Mouse (Mus musculus) liver, adult 2 months (tissue): ENCODE data around the gene Rdh8. TPM values are rescaled to one million over a fixed set of nuclear protein-coding genes. Genes with fewer than 3 reads are reported as not detected.
A peak's percentile ranks its signal among the peaks of the same experiment; 100 is the strongest.
"Not testable (repeated sequence)": the region's sequence is repeated elsewhere in the genome, so short reads cannot be mapped to it uniquely, and the experiment has no call there.

Experiments
- DNase-seq: peaks from one replicate; pipeline ENCODE4 v3.0.0-alpha.2; 2011; ENCODE audit warnings: low read depth, low spot score; ENCODE audit errors: extremely low read depth
- H3K27ac ChIP-seq: fragments of 200-500 bp; replicated peaks from 2 replicates; pipeline ENCODE4 v1.5.1; 2012; ENCODE audit warnings: low read depth, mild to moderate bottlenecking, control low read depth, inconsistent platforms, low read length; ENCODE audit not compliant: insufficient read depth
- H3K27me3 ChIP-seq: fragments of 200-500 bp; 2 replicates; pipeline ENCODE4 v1.6.1; 2012; ENCODE audit warnings: mild to moderate bottlenecking, moderate library complexity, low read length, inconsistent platforms; ENCODE audit not compliant: control insufficient read depth, insufficient read depth
- H3K36me3 ChIP-seq: fragments of 200-500 bp; 2 replicates; pipeline ENCODE4 v1.6.1; 2012; ENCODE audit warnings: low read length, inconsistent platforms; ENCODE audit not compliant: control insufficient read depth, insufficient read depth
- H3K4me1 ChIP-seq: fragments of 200-500 bp; 2 replicates; pipeline ENCODE4 v1.6.1; 2011; ENCODE audit warnings: low read length; ENCODE audit not compliant: control insufficient read depth, insufficient read depth
- H3K4me3 ChIP-seq: fragments of 200-500 bp; 2 replicates; pipeline ENCODE4 v1.5.1; 2011; ENCODE audit warnings: low read depth, mild to moderate bottlenecking, control low read depth, low read length, moderate library complexity; ENCODE audit not compliant: insufficient read depth
- H3K79me2 ChIP-seq: fragments of 200-500 bp; 2 replicates; pipeline ENCODE4 v1.6.1; 2012; ENCODE audit warnings: inconsistent platforms, mild to moderate bottlenecking, low read length, moderate library complexity; ENCODE audit not compliant: control insufficient read depth, insufficient read depth
- H3K9ac ChIP-seq: fragments of 200-500 bp; 2 replicates; pipeline ENCODE4 v1.6.1; 2012; ENCODE audit warnings: low read depth, mild to moderate bottlenecking, control low read depth, inconsistent platforms, low read length
- CTCF ChIP-seq: fragments of 200-500 bp; IDR thresholded peaks from 2 replicates; pipeline ENCODE4 v1.5.1; 2011; ENCODE audit warnings: low read depth, low read length, control low read depth
- POLR2A ChIP-seq: fragments of 200-500 bp; IDR thresholded peaks from 2 replicates; pipeline ENCODE4 v1.6.1; 2011; ENCODE audit warnings: low read length, control low read depth; ENCODE audit not compliant: insufficient read depth; ENCODE audit errors: extremely low read depth
- WGBS: fragments of 180-500 bp; shearing (Covaris S2); methylation state at CpG from one replicate; pipeline ENCODE4 v1.1.7; 2018; 5-methylcytosine and 5-hydroxymethylcytosine counted together
- polyA plus RNA-seq: library from polyadenylated mRNA; depleted of rRNA; stranded (reverse); fragments of >200 nt; gene quantifications from 2 replicates; pipeline ENCODE4 v1.2.3, GENCODE M21; 2012
- total RNA-seq: library from RNA; depleted of rRNA; stranded (reverse); fragments of >200 nt; gene quantifications from 2 replicates; pipeline ENCODE4 v1.2.3, GENCODE M21; 2014

Rdh8 gene
- total and polyA plus RNA-seq, 2 experiments, result not detected

DNA sequence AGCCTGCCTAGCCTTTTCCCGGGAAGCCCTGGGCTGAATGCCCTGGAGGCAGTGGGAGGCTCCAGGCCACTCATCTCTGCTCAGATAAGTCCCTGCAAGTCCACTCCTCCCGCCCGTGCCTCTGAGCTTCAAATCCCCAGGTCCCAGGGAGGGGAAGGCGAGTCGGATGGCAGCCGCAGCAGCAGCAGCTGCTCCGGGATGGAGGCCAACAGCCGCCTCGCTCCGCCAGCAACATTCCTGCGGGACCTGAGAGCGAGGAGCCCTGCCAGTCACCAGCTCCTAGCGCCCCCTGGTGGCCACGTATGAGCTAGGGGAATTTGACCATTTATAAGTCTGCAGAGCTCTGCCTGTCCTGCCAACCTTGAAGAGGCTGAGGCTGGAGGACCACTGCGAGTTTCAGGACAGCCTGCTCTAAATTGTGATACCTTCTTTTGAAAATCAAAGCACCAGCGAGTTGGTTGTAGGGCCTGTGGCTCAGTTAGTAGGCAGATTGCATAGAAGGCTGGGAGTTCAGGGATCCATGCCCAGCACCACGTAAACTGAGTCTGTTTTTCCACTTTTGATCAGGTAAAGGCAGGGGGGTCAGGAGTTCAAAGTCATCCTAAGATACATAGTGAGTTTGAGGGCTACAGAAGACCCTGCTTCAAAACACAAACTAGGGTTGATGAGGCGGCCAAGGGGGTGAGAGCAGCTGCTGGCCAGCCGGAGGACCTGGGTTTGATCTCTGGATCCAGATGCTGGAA is 12.8 kb downstream of the Rdh8 start:
- peak; percentile 76 for DNase-seq
- TF ChIP-seq POLR2A (no peak), CTCF (peak; percentile 95)
- 17% methylated on average over 19 of the region's 19 CpGs for WGBS
- Histone ChIP-seq H3K9ac (no peak overlapping the region), H3K36me3 (no peaks in the 10 kb centered on the region), H3K4me3 (0 out of 2 replicates have a peak overlapping the region, but pooled peaks have one; percentile 5), H3K79me2 (no peaks in the 10 kb centered on the region), H3K4me1 (no peaks in the 10 kb centered on the region; the same call in 1 of the 2 replicates), H3K27ac (no peak overlapping the region), H3K27me3 (no peaks in the 10 kb centered on the region)

DNA sequence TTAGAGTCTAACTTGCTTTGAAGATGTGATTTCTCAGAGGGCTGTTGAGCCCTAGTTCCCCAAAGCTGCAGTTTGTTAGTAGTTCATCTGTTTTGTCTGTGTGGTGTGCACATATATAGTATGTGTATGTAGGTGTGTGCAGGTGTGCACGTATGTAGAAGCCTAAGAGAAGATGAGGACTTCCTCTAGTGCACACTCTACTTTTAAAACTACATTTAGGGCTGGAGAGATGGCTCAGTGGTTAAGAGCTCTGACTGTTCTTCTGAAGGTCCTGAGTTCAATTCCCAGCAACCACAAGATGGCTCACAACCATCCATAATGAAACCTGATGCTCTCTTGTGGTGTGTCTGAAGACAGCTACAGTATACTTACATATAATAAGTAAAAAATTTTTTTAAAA is 16.6 kb downstream of the Rdh8 start:
- DNase-seq, result no peak
- Histone ChIP-seq H3K4me1 (no peaks in the 10 kb centered on the region; the same call in 1 of the 2 replicates), H3K27ac (no peak overlapping the region), H3K79me2 (no peaks in the 10 kb centered on the region), H3K36me3 (no peaks in the 10 kb centered on the region), H3K9ac (no peak overlapping the region), H3K4me3 (no peak overlapping the region), H3K27me3 (no peaks in the 10 kb centered on the region)
- TF ChIP-seq CTCF, result no peak
- TF ChIP-seq POLR2A, result no peak
- 80% methylated on average over 1 of the region's 1 CpGs for whole genome bisulfite sequencing

DNA sequence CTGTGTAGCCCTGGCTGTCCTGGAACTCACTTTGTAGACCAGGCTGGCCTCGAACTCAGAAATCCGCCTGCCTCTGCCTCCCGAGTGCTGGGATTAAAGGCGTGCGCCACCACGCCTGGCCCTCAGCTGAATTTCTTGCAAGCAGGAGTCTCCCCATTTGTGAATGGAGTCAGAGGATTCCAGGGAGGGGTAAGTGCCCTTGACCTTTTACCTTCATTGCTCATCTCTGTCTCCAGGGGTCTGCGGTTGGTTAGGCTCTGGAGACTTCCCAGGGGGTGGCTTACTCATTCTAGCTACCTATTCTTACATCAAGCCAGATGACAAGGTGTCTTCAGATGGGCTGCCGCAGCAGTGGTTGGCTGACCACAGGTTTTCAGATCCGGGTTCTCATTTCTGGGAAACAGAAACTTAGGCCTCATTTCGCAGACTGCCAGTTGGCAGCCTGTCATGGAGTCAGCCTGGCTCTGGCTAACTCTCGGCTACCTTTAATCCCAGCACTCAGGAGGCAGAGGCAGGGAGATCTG is 17.2 kb downstream of the Rdh8 start:
- DNase-seq, H3K9ac ChIP-seq, H3K27me3 ChIP-seq, H3K36me3 ChIP-seq, H3K79me2 ChIP-seq, H3K27ac ChIP-seq, H3K4me3 ChIP-seq, H3K4me1 ChIP-seq: not testable (repeated sequence)
- 89% methylated on average over 11 of the region's 11 CpGs for WGBS

DNA sequence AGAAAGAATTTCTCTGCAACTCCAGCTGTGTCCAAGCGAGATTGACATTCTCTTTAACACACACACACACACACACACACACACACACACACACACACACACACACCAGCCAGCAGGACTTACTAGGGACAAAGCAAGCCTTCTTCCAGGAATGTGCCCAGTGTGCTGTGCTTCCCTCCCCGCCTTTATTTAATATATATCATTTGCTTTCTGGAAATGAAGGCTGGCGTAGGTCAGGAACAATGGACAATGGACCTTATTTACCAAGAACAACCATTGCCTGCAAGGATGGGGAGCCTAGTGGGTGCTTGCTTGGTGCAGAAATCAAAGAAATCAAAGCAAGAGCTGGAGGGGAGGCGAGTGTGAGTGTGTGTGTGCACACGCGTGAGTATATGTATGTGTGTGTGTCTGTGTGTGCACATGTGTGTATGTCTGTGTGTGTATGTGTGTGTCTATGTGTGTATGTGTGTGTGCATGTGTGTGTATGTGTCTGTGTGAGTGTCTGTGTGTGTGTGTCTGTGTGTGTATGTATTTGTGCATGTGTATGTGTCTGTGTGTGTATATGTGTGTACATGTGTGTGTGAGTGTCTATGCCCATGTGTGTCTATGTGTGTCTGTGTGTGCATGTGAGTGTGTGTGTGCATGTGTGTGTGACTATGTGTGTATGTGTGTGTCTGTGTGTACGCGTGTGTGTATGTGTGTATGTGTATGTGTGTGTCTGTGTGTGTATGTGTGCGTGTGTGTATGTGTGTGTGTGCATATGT is 19.1 kb downstream of the Rdh8 start:
- TF ChIP-seq CTCF, result no peak
- no peak for TF ChIP-seq POLR2A
- Histone ChIP-seq H3K79me2 (no peaks in the 10 kb centered on the region), H3K9ac (no peak overlapping the region), H3K27ac (no peak overlapping the region), H3K4me3 (no peak overlapping the region), H3K36me3 (no peaks in the 10 kb centered on the region), H3K27me3 (no peaks in the 10 kb centered on the region), H3K4me1 (no peaks in the 10 kb centered on the region)
- WGBS, result 88% methylated on average over 9 of the region's 9 CpGs
- no peak for DNase-seq

DNA sequence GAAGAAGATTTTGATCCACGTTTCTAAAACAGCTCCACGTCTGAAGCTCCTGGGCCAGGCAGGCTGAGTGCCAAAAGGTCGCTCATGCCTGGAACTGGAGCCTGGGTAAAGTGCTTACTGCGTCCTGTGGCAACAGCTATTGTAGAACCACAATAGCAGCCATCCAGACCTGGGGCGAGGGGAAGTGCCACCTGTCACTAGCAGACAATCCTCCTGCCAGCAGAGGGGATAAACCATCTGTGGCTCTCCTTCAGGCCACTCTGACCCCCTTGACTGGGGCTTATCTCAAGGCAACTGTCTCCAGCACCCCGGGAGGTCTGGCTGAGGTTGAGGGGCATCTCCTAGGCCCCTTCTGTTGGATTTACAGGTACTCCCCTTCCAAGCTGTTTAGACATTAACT is 20.6 kb downstream of the Rdh8 start:
- no peak for TF ChIP-seq CTCF
- TF ChIP-seq POLR2A, result no peak
- no peaks in the 10 kb centered on the region for H3K79me2 ChIP-seq
- H3K27ac ChIP-seq, result no peak overlapping the region
- H3K4me1 ChIP-seq, result no peaks in the 10 kb centered on the region
- no peaks in the 10 kb centered on the region for H3K27me3 ChIP-seq
- H3K36me3 ChIP-seq, result no peaks in the 10 kb centered on the region
- no peak overlapping the region for H3K9ac ChIP-seq
- no peak for DNase-seq
- H3K4me3 ChIP-seq, result no peak overlapping the region
- 63% methylated on average over 6 of the region's 6 CpGs for WGBS

GRCm38 (mm10) chr9:20842211-20842610 is 23.9 kb downstream of the Rdh8 start:
- WGBS, result 39% methylated on average over 4 of the region's 4 CpGs
- Histone ChIP-seq H3K4me1 (no peaks in the 10 kb centered on the region), H3K27me3 (no peaks in the 10 kb centered on the region), H3K27ac (no peak overlapping the region), H3K36me3 (no peaks in the 10 kb centered on the region), H3K9ac (no peak overlapping the region), H3K4me3 (no peak overlapping the region), H3K79me2 (no peaks in the 10 kb centered on the region)
- no peak for DNase-seq
- TF ChIP-seq CTCF (no peak), POLR2A (no peak)
